Mouse (Mus musculus): ENCODE measurements around the gene Tnks1bp1. TPM values are rescaled to one million over a fixed set of nuclear protein-coding genes. Genes with fewer than 3 reads are reported as not detected.

Gene Tnks1bp1
- total RNA-seq, 2 experiments from 2014 or later: 77.8 to 88.7 TPM

Other genes starting within 250 kb of the Tnks1bp1 start
- 1 to 10 TPM; 6.5 to 6.8 TPM for gene Ube2l6, start 249.2 kb upstream of the Tnks1bp1 start, total RNA-seq (2021)
- gene Smtnl1, start 225.4 kb upstream of the Tnks1bp1 start, total RNA-seq (2021): not detected
- gene Timm10, start 221.0 kb upstream of the Tnks1bp1 start, total RNA-seq (2021): 10 to 100 TPM; 62.8 to 66.7 TPM
- gene Slc43a1, start 209.2 kb upstream of the Tnks1bp1 start, total RNA-seq (2021): under 1 TPM; 0.34 to 0.43 TPM
- gene Rtn4rl2, start 161.3 kb upstream of the Tnks1bp1 start, total RNA-seq (2021): 10 to 100 TPM; 82.1 to 83.8 TPM
- 1 to 10 TPM; 1.8 to 2.0 TPM for gene Slc43a3, start 111.4 kb upstream of the Tnks1bp1 start, total RNA-seq (2021)
- not detected for gene Prg2, start 67.6 kb upstream of the Tnks1bp1 start, total RNA-seq (2021)
- gene Prg3, start 59.8 kb upstream of the Tnks1bp1 start, total RNA-seq (2021): not detected
- gene Ssrp1, start 10.8 kb upstream of the Tnks1bp1 start, total RNA-seq (2021): 100 to 1,000 TPM; 101 to 105 TPM
- gene P2rx3, start 10.6 kb upstream of the Tnks1bp1 start, total RNA-seq (2021): 1 to 10 TPM; 1.9 to 2.2 TPM
- 10 to 100 TPM; 11.5 to 19.2 TPM for gene Aplnr, start 88.2 kb downstream of the Tnks1bp1 start, total RNA-seq (2021)
- gene Lrrc55, start 149.2 kb downstream of the Tnks1bp1 start, total RNA-seq (2021): 10 to 100 TPM; 55.1 to 56.6 TPM

Data from left cerebral cortex, postnatal 10 days (tissue).